Mouse (Mus musculus): ENCODE measurements around the gene 1700018B08Rik.

The 1700018B08Rik gene

DNA sequence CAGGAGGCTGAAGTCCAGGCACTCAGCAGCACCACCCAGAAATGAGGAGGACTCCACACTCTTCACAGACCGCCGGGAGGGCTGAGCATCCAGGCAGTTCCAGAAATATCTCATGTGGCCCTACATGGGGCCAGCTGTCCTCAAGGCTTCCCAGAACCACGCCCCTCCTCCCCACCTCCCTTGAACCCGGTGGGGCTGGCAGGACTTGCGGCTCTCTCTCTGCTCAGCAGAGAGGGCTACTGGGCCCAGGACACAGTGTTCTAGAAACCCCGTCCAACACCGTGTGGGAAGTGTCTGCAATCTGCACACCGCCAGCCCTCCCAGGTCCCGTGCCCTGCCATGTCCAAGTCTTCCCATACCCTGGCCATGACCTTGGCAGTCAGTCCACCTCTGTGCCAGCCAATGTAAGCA lies 18.8 kb upstream of the 1700018B08Rik start:
- peak in 1 of 2 experiments; percentile 79 for DNase-seq (ENCODE audit: low spot score in 2 of 2)

DNA sequence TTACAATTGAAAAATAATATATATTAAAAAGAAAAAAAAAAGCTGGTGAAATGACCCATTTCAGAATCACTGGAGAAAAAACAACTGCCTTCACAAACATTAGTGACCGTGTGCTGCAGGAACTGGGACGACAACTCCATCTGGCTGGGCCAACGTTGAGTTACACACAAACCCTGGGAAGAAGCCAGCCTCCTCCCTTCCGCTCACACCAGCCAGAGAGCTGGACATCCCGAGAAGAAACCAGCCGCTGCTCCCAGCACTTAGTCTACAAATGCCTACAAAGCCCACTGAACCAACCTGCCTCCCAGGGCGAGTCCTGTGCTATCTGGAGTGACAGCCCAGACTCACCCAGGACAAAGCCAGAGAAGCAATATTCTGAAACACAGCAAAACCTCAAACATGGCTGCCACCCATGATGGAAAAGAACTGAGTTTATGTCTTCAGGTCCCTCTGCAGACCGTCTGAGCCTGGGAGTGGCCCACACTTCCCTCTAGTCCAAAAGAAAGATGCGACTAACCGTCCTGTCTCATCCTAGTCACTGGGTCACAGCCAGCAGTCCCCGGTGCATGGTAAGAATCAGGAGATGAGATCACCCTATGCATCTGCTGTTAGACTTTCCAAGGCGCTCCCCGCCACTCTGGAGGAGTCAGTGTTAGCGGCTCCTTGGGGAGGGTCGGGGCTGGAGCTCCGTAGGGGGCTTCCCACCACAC lies 17.7 kb upstream of the 1700018B08Rik start:
- DNase-seq (ENCODE audit: low spot score in 2 of 2): peak in 1 of 2 experiments; percentile 70

DNA sequence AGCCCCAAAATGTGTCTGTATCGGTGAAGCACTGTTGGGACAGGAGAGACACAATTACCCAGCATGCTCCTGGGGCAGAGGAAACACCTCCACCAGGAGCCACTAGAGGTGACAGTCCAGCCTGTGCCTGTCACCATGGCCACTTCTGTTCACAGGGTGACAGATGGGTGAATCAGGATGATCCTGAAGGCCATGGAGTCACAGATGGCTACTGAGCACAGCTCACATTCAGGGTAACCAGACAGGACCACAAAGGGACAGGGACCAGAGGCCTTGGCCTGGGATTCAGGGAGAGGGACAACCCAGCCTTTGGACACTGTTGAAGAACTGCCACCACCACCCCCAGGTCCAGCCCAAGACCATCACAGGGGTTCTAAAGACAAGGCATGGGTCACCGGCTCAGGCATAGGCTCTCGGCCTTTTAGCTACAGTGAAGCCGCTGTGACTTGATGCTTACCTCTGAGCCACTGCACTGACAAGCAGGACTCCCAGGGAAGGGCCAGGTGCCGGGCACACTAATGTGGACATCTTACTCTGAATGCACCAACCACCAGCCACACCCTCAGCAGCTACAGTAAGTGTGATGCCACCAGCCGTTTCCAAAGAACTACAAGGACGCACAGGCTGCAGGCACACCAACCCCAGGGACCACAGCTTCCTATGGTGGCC lies 16.4 kb upstream of the 1700018B08Rik start:
- no peak for DNase-seq (ENCODE audit: low spot score in 2 of 2)

DNA sequence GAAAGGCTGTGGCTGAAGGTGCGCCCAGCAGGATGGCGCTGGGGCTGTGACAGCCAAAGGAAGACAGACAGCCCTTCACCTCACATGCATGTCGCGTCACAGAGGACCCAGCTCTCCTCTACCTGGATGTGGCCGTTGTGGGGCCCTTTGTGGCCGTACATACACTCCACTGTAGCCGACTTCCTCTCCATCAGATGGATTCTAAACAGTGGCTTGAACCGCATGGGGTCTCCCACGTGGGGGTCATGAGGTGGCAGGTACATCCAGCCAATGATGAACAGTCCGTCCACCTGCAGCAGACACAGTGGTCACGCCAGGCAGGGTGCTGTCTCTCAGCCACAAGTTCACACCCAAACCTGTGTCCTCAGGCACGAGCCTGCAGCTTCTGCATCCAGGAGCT lies 15.7 kb upstream of the 1700018B08Rik start:
- no peak for DNase-seq (ENCODE audit: low spot score in 2 of 2)

DNA sequence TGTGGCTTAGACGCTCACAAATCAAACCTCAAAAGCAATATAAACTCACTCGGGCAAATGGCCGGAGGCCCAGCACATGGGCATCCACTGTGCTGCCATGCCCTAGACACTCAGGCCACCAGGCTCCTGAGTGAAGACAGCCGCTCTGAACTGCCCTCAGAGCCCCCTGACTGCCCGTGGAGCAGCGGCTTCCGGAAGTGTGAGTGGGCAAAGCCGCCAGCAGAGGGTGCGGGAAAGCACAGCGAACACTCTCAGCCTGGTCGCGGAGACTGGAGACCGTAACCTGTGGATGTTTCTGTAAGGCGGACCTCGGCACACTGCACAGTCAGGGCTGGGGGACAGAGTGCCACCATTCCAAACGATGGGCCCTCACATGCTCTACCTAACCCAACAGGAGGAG lies 14.4 kb upstream of the 1700018B08Rik start:
- DNase-seq (ENCODE audit: low spot score in 2 of 2): no peak

DNA sequence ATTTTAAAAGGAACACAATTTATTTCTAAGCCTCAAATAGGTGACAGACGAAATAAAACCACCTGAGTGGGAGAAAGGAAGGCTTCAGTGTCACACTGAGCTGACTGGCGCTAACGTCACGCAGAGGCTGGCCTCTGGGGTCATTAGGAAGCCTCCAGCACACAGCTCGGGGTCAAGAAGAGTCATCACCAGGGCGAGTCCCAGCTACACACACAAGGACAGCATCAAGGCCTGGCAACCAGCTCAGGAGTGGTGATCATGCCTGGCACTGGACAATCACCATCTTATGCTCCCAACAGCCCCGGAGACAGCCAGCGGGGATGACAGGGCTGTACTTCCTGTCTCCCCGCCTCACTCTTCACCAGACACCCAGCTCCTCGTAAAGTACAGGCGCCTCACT lies 13.6 kb upstream of the 1700018B08Rik start:
- no peak for DNase-seq (ENCODE audit: low spot score in 2 of 2)

DNA sequence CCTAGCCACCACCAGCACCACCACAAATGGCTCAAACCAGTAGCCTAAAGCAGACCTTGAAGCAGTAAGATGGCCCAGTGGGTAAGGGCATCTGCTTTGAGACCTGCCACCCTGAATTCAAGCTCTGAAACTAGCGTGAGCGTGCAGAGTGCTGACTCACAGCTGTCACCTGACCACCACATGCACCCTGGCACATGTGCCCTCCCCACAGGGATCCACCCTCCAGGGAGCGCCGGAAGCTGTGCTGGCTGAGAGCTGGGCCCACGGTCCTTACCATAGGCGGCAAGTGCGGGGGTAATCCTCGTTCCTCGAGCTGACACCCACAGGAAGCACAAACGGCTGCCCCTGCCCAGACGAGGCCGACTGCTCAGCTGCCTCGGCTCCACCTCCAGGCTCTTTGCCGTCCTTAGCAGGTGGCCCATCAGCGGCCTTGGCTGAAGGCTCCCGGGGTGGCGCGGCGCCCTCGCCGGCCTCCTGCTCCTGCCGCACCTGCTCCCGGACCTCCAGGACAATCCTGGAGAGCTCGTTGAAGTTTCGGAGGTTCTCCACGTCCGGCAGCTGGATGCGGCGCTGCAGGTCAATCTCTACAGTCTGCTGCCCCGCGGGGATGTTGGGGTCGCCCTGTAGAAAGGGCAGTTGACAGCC lies 9.8 kb upstream of the 1700018B08Rik start:
- DNase-seq (ENCODE audit: low spot score in 2 of 2): no peak

DNA sequence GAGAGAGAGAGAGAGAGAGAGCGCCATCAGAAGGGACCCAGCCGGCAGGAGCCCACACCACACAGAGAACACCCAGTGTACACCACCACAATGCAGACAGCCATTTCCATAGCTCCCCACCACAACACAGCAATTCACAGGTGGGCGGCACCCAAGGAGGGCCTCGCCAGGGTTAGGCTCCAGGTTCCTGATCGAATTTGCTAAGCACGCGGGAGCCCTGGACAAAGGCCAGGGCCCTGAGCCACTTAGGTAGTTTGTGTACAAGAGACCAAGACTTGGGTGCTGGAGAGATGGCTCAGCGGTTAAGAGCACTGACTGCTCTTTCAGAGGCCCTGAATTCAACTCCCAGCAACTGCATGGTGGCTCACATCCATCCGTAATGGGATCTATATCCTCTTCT lies 8.4 kb upstream of the 1700018B08Rik start:
- DNase-seq (ENCODE audit: low spot score in 2 of 2): no peak

DNA sequence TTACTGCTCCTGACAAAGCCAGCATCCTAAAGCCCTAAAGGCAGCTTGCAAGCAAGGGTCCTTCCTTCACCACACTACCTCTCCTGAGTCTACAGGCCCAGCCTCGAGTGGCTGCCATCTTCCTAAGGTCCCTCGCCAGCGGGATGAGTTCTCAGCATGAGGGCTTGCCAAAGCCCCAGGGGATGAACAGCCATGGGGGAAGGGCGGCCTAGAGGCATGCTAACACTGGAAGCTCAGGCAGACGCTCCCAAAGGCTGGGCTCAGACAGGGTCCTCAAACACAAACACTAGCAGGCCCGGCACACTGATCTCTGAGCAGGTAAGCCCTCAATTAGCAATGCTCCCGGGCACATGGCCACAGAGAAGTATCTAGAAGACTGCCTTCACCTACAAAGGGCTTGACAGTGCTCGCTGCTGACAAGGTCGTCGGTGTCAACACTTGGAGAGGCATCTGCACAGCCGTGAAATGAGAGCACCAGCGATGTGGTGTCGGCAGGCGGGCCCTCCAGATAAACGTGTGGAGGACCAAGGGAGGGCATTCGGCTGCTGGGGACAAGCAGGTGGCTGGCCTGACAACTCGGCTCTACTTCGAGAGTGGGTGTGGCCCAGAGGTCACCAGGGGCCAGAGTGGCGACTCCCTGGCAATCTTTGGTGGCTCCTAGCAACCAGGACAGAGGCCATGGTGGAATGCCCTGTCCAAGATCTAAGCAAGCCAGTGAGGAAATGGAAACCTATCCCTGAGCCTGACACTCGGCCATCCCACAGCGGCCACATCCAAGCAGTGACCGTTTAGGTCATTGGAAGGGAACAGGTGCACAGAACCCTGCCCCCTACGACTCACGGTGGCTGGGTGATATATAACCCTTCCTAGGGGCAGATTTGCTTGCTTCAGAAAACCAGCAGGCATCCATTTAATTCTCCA lies 7.2 kb upstream of the 1700018B08Rik start:
- DNase-seq (ENCODE audit: low spot score in 2 of 2): no peak

DNA sequence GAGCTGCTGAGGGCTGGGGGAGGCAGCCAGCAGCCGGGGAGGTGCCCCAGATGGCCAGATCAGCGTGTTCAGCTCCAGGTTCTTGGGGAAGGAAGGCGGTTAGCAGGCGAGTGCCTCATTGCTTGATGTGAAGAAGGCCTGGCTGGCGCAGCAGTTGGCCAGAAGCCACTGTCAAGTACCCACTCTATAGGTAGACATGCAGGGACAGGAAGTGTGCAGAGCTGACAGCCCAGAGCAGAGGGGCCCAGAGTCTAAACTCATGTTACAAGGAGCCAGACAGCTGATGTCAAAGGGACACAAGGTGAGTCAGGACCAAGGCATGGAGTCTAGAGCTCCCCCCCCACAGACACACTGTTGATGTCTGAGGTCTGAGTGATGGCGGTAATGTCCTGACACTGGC lies 5.9 kb upstream of the 1700018B08Rik start:
- no peak for DNase-seq (ENCODE audit: low spot score in 2 of 2)

DNA sequence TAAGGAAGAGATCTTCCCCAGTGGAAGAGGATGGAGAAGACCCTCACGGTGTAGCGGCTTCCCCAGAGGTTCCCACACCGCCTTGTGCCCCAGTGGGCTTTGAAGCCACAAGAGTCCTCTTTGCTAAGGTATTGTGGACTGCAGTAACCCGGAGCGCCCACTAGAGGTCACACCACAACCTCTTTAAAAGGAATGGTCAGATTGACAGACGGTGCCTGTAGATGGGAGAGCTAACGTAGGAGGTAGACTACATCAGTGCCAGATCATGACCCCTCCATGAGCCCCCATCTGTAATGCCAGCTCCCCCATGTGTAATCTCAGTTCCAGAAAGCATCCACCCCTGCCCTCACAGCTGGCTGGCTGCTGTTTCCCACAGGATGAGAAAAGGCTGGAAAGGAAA lies 3.0 kb upstream of the 1700018B08Rik start:
- peak; percentile 56 to 69 for DNase-seq (ENCODE audit: low spot score in 2 of 2)

DNA sequence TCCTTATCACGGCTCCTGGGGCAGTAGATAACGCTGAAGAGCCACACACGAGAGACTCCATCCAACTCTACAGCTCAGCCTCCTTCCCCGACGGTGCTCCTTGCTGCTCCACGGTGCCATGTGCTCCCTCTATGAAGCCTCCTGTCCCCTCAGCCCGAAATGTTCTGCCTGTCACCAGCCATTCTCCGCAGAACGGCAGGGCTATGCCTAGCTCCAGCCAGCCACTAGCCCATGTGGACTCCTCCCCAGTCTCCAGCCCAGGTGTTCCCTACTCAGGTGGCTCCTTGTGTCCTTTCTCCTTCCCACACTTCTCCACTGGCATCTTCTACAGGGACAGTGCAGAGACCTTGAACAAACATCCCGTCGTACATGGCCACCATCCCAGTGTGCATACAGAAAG lies 816 bp upstream of the 1700018B08Rik start:
- no peak for DNase-seq (ENCODE audit: low spot score in 2 of 2)

DNA sequence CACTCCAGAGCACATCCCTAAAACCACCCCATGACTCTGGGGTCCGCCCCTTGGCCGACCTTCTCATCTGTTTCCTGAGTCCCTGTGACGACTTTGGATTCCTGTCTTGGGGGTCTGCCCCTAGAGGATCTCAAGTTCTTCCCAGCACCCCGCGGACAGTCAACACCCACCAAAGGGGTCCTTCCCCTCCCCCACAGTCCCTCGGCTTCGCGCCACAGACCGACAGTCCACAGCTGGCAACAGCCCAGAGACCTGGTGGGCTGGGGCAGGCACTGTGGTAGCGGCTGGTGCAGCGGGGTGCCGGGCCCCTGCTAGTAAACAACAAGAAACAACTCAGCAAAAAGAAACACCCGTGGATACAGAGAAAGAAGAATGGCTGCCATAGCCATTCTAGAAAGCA lies 1.2 kb downstream of the 1700018B08Rik start:
- no peak for DNase-seq (ENCODE audit: low spot score in 2 of 2)

DNA sequence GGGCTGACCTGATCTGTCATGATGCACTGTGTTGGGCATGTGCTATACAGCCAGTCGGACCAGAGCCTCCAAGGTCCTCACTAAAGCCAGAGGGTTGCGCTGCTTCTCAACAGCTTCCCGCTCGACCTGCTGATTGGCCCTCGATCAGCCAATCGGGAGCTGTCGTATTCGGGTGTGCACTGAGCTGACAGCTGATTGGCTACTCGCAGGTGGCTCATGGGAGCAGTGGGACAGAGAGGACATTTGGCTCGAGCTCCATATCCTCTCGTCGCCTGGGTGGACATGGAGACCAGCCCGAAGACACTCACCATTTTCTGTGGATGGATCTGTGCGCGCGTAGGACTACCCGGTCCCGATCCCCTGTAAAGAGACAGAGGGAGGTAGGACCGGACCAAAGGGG lies 2.3 kb downstream of the 1700018B08Rik start:
- DNase-seq (ENCODE audit: low spot score in 2 of 2): no peak

DNA sequence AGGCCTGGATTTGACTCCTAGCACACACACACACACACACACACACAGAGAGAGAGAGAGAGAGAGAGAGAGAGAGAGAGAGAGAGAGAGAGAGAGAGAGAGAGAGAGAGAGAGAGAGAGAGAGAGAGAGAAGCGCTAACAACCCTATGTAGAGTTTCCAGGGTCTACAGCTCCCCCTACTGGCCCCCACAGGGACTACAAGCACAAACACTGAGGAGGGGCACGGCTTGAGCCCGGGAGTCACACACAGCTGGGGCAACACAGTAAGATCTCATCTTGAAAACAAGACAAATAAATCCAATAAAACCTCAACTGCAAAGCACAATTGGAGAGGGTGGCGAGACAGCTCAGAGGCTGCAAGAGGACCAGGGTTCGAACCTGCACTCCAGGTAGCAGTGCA lies 11.7 kb downstream of the 1700018B08Rik start:
- DNase-seq (ENCODE audit: low spot score in 2 of 2): no peak

DNA sequence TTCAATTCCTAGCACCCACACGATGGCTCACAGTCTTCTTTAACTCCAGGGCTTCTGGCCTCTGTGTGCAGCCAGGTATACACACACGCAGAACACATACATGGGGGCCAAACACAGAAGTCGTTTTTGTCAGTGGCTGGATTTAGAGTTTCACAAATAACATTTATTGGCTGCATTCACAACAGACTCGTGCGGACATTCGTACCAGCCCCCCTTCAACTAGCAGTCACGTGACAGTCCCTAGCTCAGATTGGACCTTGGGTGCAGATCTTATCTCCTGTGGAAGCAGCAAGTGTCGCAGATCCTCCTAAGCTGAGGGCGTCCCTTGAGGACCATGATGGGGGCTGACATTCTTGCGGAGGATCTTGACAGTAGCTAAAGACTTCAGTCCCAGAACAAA lies 13.5 kb downstream of the 1700018B08Rik start:
- no peak for DNase-seq (ENCODE audit: low spot score in 2 of 2)

DNA sequence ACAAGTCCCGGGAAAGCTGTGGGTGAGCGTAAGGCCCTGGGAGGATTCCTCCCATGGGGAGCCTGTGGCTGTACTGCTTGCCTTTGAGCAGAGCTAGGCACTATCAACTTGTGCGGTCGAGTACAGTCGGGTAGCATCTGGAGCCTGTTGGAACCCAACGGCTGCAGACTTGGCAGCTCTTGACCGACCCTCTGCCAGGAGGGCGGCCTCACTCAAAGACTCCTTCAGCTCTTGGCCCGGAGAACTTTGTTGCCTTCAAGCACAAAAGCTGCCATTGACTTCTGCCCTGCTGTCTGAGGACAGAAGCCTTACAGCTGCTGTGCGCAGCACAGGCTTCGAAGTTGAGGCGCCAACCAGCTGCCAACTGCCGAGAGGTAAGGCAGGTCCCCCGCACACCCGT lies 15.3 kb downstream of the 1700018B08Rik start:
- no peak for DNase-seq (ENCODE audit: low spot score in 2 of 2)

DNA sequence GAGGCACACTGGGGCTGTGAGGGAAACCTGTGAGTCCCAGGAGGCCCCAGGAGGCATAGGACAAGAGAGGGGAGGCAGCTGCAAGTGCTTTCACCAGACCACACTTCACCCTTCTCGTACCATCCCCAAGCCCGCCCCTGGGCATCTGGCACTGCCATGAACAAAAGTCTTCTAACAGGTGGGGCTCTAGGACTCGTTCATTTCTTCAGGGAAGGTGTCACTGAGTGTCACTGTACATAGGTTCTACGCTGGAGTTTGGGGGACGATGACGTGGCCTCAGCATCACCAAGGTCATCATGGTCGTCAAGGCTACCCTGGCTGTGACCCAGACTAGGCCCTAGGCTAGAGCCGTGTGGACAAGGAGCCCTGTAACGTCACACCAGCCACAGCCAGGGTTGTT lies 16.4 kb downstream of the 1700018B08Rik start:
- no peak for DNase-seq (ENCODE audit: low spot score in 2 of 2)

DNA sequence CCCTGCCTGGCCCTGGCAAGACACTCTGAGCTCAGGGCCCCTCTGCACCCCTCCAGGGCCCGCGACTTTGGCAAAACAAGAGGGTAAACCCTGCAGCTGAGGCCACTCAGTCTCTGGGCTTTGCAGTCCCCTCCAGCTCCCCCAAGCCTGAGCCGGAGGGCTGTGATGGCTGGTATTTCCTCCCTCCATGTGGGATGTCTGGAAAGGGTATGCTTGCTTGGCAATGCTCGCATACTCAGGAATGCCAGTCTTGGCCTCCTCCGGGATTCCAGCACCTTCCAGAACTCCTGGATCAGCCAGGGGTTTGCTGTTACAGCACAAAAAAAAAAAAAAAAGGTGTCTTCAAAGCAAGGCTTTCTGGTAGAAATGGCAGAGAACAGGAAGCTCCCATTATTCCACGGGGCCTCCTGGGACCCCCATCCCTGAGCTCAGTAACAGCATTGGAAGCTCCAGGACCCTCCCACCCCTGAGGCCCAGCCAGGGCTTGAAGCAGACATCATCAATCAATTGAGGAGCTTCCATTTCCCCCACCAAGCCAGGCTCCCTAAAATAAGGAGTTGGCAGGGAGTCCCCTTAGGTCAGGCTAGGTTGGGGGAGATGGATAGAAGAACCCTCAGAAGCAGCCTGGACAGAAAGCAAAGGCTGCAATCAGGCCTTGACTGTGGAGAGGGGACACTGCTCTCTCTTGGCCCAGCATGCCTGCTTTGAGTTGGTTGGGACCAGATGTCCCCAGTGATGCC lies 17.1 kb downstream of the 1700018B08Rik start:
- DNase-seq (ENCODE audit: low spot score in 2 of 2): no peak

DNA sequence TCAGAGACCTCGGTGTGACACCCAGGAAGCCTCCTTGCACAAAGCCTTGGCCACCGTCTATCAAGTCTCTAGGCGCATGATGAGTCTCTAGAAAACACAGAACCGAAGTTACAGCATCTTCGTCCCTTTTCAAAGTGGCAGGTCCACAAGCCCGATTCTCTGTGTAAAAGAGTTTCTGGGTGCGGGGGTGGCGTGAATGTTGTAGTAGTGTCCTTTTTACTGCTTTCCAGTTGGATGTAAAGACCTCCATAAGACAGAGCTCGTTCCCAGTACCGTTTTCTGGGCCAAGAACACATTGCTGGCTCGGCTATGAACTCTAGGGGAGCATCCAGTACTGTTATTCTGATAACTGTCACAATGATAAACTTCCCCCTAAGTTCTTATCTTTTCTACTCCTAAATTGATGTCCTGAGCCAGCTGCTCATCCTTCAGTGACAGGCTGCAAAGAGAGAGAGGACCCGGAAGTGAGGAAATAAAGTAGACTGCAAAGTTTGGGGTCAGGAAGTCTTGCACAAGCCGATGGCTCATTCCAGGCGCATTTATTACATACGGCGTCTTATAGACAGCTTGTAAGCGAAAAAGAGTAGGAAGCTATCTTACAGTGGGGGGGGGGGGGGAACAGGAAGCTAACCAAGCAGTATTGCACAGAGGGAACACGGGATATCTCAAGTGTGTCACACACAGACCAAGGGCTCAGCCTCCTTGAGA lies 18.9 kb downstream of the 1700018B08Rik start:
- no peak for DNase-seq (ENCODE audit: low spot score in 2 of 2)

DNA sequence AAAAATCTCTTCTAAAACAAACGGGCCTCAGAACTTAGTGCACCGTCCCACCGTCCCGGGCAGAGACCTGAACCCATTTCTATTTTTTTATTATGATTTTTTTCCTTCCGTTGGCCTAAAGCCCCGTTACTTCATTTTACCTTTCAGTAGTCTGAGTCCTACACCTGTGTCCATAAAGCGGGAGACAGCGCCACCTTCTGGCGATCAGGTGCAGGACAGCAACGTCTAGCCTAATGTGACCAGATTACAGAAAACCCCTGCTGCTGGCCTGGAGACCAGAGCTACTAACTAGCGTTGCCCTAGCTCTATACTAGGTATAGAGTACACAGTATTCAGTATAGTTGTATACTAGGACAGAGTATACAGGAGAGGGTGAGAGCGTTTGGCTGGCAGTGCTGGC lies 30.7 kb downstream of the 1700018B08Rik start:
- peak; percentile 73 to 81 for DNase-seq (ENCODE audit: low spot score in 2 of 2)
